ENCODE assay signal across 7 mouse cellular contexts in genomic region chr17:35045807-35046680, GRCm38 (mm10). TPM values are rescaled to one million over a fixed set of nuclear protein-coding genes. Genes with fewer than 3 reads are reported as not detected.
DNase-seq lines count a peak whose midpoint lies in the region; ATAC-seq and TF ChIP-seq lines count a peak whose summit lies in the region.

No protein-coding gene starts in this region.

- H3K4me1 ChIP-seq in embryonic facial prominence, embryonic 10.5 days: peaks cover 61% of the 10 kb centered on the region
- peaks cover 19% of the 10 kb centered on the region for H3K4me1 ChIP-seq in hindbrain, embryonic 14.5 days (replicated peaks; ENCODE audit: control insufficient read depth, insufficient read depth, low read length)
- peaks cover 47% of the 10 kb centered on the region for H3K4me1 ChIP-seq in midbrain, embryonic 13.5 days (replicated peaks)

- peak; percentile 69; the same call in 1 of the 2 replicates for ATAC-seq in hindbrain, embryonic 14.5 days (ENCODE audit: low FRiP score)
- ATAC-seq in midbrain, embryonic 13.5 days: peak; percentile 82

- H3K4me3 ChIP-seq in left cerebral cortex, adult 2 months: peak overlapping the region; percentile 52
- peak overlapping the region; percentile 74 for H3K4me3 ChIP-seq in embryonic facial prominence, embryonic 10.5 days
- H3K4me3 ChIP-seq in hindbrain, embryonic 14.5 days (replicated peaks; ENCODE audit: low read length): peak overlapping the region; percentile 56
- peak overlapping the region; percentile 50 for H3K4me3 ChIP-seq in midbrain, embryonic 13.5 days (replicated peaks)

- TF ChIP-seq CTCF in left cerebral cortex, adult 2 months (IDR thresholded peaks at IDR 0.05): no peak

- peaks cover 7% of the 10 kb centered on the region; the same call in 1 of the 2 replicates for H3K27me3 ChIP-seq in embryonic facial prominence, embryonic 10.5 days (replicated peaks; ENCODE audit: low read depth, poor library complexity, severe bottlenecking)
- no peaks in the 10 kb centered on the region for H3K27me3 ChIP-seq in hindbrain, embryonic 14.5 days (ENCODE audit: control insufficient read depth, insufficient read depth, low read length)
- H3K27me3 ChIP-seq in midbrain, embryonic 13.5 days: no peaks in the 10 kb centered on the region

- no peaks in the 10 kb centered on the region for H3K9me3 ChIP-seq in embryonic facial prominence, embryonic 10.5 days
- H3K9me3 ChIP-seq in hindbrain, embryonic 14.5 days (ENCODE audit: control insufficient read depth, low read length): no peaks in the 10 kb centered on the region
- no peaks in the 10 kb centered on the region for H3K9me3 ChIP-seq in midbrain, embryonic 13.5 days

- 6% methylated on average over 48 of the region's 48 CpGs for WGBS in embryonic facial prominence, embryonic 10.5 days
- 6% methylated on average over 42 of the region's 48 CpGs for WGBS in hindbrain, embryonic 14.5 days
- WGBS in midbrain, embryonic 13.5 days: 7% methylated on average over 40 of the region's 48 CpGs

- intact Hi-C loops in left cerebral cortex, adult 2 months (cut with DNase I): no loop called here
- intact Hi-C loops in left cerebral cortex, postnatal 36 days (cut with DNase I): loop anchor here (1.0 kb wide), 1 partner anchor 12 kb away; no protein-coding TSS in a partner anchor

- H3K9ac ChIP-seq in hindbrain, embryonic 14.5 days: peak overlapping the region; percentile 84
- peak overlapping the region; percentile 75 for H3K9ac ChIP-seq in midbrain, embryonic 13.5 days (replicated peaks)

- DNase-seq in left cerebral cortex, adult 2 months (ENCODE audit: extremely low spot score in 1 of 2, low spot score in 2 of 2): no peak
- no peak for DNase-seq in left cerebral cortex, adult 8-10 months (ENCODE audit: low spot score in 2 of 2)
- no peak for DNase-seq in embryonic facial prominence, embryonic 10.5 days (ENCODE audit: low spot score)
- DNase-seq in hindbrain, embryonic 14.5 days (ENCODE audit: low spot score): no peak
- no peak for DNase-seq in left cerebral cortex, postnatal 36 days (ENCODE audit: low spot score in 2 of 2)
- no peak for DNase-seq in thymus, postnatal 25 days

- H3K4me2 ChIP-seq in hindbrain, embryonic 14.5 days (replicated peaks): peak overlapping the region; percentile 99
- H3K4me2 ChIP-seq in midbrain, embryonic 13.5 days (replicated peaks): peak overlapping the region; percentile 95

- H3K36me3 ChIP-seq in embryonic facial prominence, embryonic 10.5 days (replicated peaks): no peaks in the 10 kb centered on the region
- no peaks in the 10 kb centered on the region for H3K36me3 ChIP-seq in hindbrain, embryonic 14.5 days (replicated peaks; ENCODE audit: control insufficient read depth, insufficient read depth)
- no peaks in the 10 kb centered on the region for H3K36me3 ChIP-seq in midbrain, embryonic 13.5 days

- peak overlapping the region; percentile 34; the same call in 1 of the 2 replicates for H3K27ac ChIP-seq in left cerebral cortex, adult 2 months
- peak overlapping the region; percentile 96 for H3K27ac ChIP-seq in embryonic facial prominence, embryonic 10.5 days (replicated peaks)
- peak overlapping the region; percentile 43; the same call in 1 of the 2 replicates for H3K27ac ChIP-seq in hindbrain, embryonic 14.5 days
- 0 out of 2 replicates have a peak overlapping the region, but pooled peaks have one; percentile 19 for H3K27ac ChIP-seq in midbrain, embryonic 13.5 days

RNA-seq across cellular contexts. Expression of gene Msh5, which starts 0.5 kb away (rescaled TPM):
- total RNA-seq in left cerebral cortex, adult 2 months (2021): under 1 TPM; 0.27 to 0.56 TPM
- 1 to 10 TPM in 1 of 4 experiments, under 1 TPM in 2, not detected in 1; 0.34 to 1.2 (median 0.78) TPM for total RNA-seq in left cerebral cortex, adult 8-10 months (2022)
- 3.9 and 4.4 TPM in 2 replicates for polyA plus RNA-seq in embryonic facial prominence, embryonic 10.5 days (2016; fragmentation: Nextera tagmentation; extraction: Ambion mirVana)
- polyA plus RNA-seq in hindbrain, embryonic 14.5 days (2014; fragmentation: Nextera tagmentation; extraction: Ambion mirVana): 1.5 and 2.4 TPM in 2 replicates
- 3.3 and 3.7 TPM in 2 replicates for polyA plus RNA-seq in midbrain, embryonic 13.5 days (2015; fragmentation: Nextera tagmentation; extraction: Ambion mirVana)
- under 1 TPM in 1 of 2 experiments, not detected in 1; 0.66 TPM for total RNA-seq in left cerebral cortex, postnatal 36 days (2021)

RNA-seq across cellular contexts. Expression of gene Clic1, which starts 3.7 kb away (rescaled TPM):
- 1 to 10 TPM; 7.4 to 8.3 TPM for total RNA-seq in left cerebral cortex, adult 2 months (2021)
- total RNA-seq in left cerebral cortex, adult 8-10 months (2022): 10 to 100 TPM; 10.2 to 18.3 (median 11.8) TPM
- polyA plus RNA-seq in embryonic facial prominence, embryonic 10.5 days (2016; fragmentation: Nextera tagmentation; extraction: Ambion mirVana): 190 and 191 TPM in 2 replicates
- 23.8 and 24.7 TPM in 2 replicates for polyA plus RNA-seq in hindbrain, embryonic 14.5 days (2014; fragmentation: Nextera tagmentation; extraction: Ambion mirVana)
- 93.7 and 99.6 TPM in 2 replicates for polyA plus RNA-seq in midbrain, embryonic 13.5 days (2015; fragmentation: Nextera tagmentation; extraction: Ambion mirVana)
- 1 to 10 TPM; 8.4 to 8.5 TPM for total RNA-seq in left cerebral cortex, postnatal 36 days (2021)

RNA-seq across cellular contexts. Expression of gene Ddah2, which starts 12.8 kb away (rescaled TPM):
- total RNA-seq in left cerebral cortex, adult 2 months (2021): 10 to 100 TPM; 10.1 to 11.0 TPM
- total RNA-seq in left cerebral cortex, adult 8-10 months (2022): 10 to 100 TPM; 13.1 to 20.2 (median 14.8) TPM
- polyA plus RNA-seq in embryonic facial prominence, embryonic 10.5 days (2016; fragmentation: Nextera tagmentation; extraction: Ambion mirVana): 482 and 503 TPM in 2 replicates
- 295 and 328 TPM in 2 replicates for polyA plus RNA-seq in hindbrain, embryonic 14.5 days (2014; fragmentation: Nextera tagmentation; extraction: Ambion mirVana)
- 501 and 531 TPM in 2 replicates for polyA plus RNA-seq in midbrain, embryonic 13.5 days (2015; fragmentation: Nextera tagmentation; extraction: Ambion mirVana)
- 10 to 100 TPM; 13.9 to 14.0 TPM for total RNA-seq in left cerebral cortex, postnatal 36 days (2021)

RNA-seq across cellular contexts. Expression of gene Sapcd1, which starts 18.2 kb away (rescaled TPM):
- under 1 TPM in 1 of 2 experiments, not detected in 1; 0.59 TPM for total RNA-seq in left cerebral cortex, adult 2 months (2021)
- total RNA-seq in left cerebral cortex, adult 8-10 months (2022): under 1 TPM in 2 of 4 experiments, not detected in 2; 0.59 to 0.67 TPM
- 4.2 and 5.6 TPM in 2 replicates for polyA plus RNA-seq in embryonic facial prominence, embryonic 10.5 days (2016; fragmentation: Nextera tagmentation; extraction: Ambion mirVana)
- 1.4 and 1.7 TPM in 2 replicates for polyA plus RNA-seq in hindbrain, embryonic 14.5 days (2014; fragmentation: Nextera tagmentation; extraction: Ambion mirVana)
- 3.8 and 4.3 TPM in 2 replicates for polyA plus RNA-seq in midbrain, embryonic 13.5 days (2015; fragmentation: Nextera tagmentation; extraction: Ambion mirVana)
- total RNA-seq in left cerebral cortex, postnatal 36 days (2021): under 1 TPM in 1 of 2 experiments, not detected in 1; 0.79 TPM

RNA-seq across cellular contexts. Expression of gene Ly6g6c, which starts 19.1 kb away (rescaled TPM):
- total RNA-seq in left cerebral cortex, adult 2 months (2021): not detected
- not detected for total RNA-seq in left cerebral cortex, adult 8-10 months (2022)
- polyA plus RNA-seq in embryonic facial prominence, embryonic 10.5 days (2016; fragmentation: Nextera tagmentation; extraction: Ambion mirVana): 0.31 and 0.35 TPM in 2 replicates
- not detected in 2 replicates for polyA plus RNA-seq in hindbrain, embryonic 14.5 days (2014; fragmentation: Nextera tagmentation; extraction: Ambion mirVana)
- not detected in 2 replicates for polyA plus RNA-seq in midbrain, embryonic 13.5 days (2015; fragmentation: Nextera tagmentation; extraction: Ambion mirVana)
- not detected for total RNA-seq in left cerebral cortex, postnatal 36 days (2021)

Comparison
In these comparisons a context has a peak if more than half of its experiments do, and no peak if none do; other contexts are left out.
1. H3K27ac ChIP-seq: peak in every context shown above with its lines; median percentile 96 in embryonic facial prominence, embryonic 10.5 days; 43 in hindbrain, embryonic 14.5 days; 34 in left cerebral cortex, adult 2 months; 19 in midbrain, embryonic 13.5 days.